Mouse (Mus musculus): ENCODE data around the gene Klf6.

DNA sequence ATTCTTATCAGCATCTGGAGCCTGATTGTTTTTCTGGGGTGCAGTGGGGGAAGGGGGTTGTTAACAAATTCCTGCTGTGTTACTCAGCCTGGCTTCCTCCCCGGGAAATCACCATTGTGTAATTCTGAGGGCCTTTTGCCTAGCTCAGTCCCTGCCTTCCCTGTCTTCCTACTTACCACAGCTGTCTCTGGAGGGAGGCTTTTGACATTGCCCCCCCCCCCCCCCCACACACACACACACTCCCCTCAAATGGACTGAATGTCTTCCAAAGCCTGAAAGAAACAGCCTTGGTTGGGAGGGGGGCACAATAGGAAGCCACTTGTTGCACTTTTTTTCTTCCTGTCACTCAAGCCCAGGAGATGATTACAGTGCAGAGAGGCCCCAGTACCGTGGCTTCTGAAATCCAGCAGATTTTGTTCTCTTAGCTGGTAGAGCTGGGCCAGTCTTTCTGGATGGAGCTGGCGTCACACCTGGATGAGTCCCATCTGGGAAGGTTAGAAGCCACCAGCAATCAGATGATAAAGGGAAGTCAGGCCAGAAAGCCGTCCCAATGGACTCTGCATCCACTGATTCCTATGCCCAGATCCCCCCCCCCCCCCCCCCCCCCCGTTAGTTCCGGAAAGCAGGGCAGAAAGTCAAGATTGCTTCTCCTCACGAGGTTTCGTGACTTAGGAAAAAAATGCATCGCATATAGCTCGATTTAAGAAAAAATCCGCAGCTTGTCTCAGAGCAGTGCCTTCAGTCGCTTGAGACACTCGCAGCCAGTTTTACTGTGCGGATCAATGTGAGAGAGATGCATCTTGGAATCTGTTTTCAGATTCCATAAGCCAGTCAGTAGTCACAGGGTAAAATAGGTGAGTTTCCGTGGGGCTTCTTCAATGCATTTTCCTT lies 9.3 kb downstream of the Klf6 start:
- TF ChIP-seq CTCF (IDR thresholded peaks at IDR 0.05; ENCODE audit: low read depth, low read length) (no peak), EP300 (IDR thresholded peaks at IDR 0.05; ENCODE audit: insufficient read depth, low read depth, low read length) (no peak), POLR2A (IDR thresholded peaks at IDR 0.05; ENCODE audit: insufficient read depth, low read length) (no peak)
